Mouse (Mus musculus) kidney, embryonic 14.5 days (tissue): ENCODE results near the gene Chit1. TPM values are rescaled to one million over a fixed set of nuclear protein-coding genes. Genes with fewer than 3 reads are reported as not detected.

Experiments used
- ATAC-seq: fragments of 200-750 bp; cut with Nextera tagmentation; 2 replicates; pipeline ENCODE4 v1.8.0; 2017; ENCODE audit warnings: moderate number of reproducible peaks, mild to moderate bottlenecking, moderate TSS enrichment, moderate library complexity; ENCODE audit not compliant: low FRiP score, low TSS enrichment
- H3K27ac ChIP-seq: fragments of 300-500 bp; sonication (generic); 2 replicates; pipeline ENCODE4 v1.5.1; 2014; ENCODE audit warnings: low read depth, mild to moderate bottlenecking, low read length, moderate library complexity, mixed read lengths
- H3K27me3 ChIP-seq: fragments of 300-500 bp; sonication (generic); 2 replicates; pipeline ENCODE4 v1.6.1; 2014; ENCODE audit warnings: mild to moderate bottlenecking, low read length; ENCODE audit not compliant: control insufficient read depth, insufficient read depth
- H3K36me3 ChIP-seq: fragments of 300-500 bp; sonication (generic); 2 replicates; pipeline ENCODE4 v1.6.1; 2014; ENCODE audit warnings: low read length, mixed read lengths; ENCODE audit not compliant: control insufficient read depth, insufficient read depth
- H3K4me1 ChIP-seq: fragments of 300-500 bp; sonication (generic); 2 replicates; pipeline ENCODE4 v1.6.1; 2014; ENCODE audit warnings: low read length, mixed read lengths; ENCODE audit not compliant: control insufficient read depth, insufficient read depth
- H3K4me2 ChIP-seq: fragments of 300-500 bp; sonication (generic); replicated peaks from 2 replicates; pipeline ENCODE4 v1.6.1; 2014; ENCODE audit warnings: low read depth, mild to moderate bottlenecking, low read length
- H3K4me3 ChIP-seq: fragments of 300-500 bp; sonication (generic); 2 replicates; pipeline ENCODE4 v1.5.1; 2014; ENCODE audit warnings: mild to moderate bottlenecking, low read length
- H3K9ac ChIP-seq: fragments of 300-500 bp; sonication (generic); 2 replicates; pipeline ENCODE4 v1.6.1; 2014; ENCODE audit warnings: low read depth, mild to moderate bottlenecking, low read length, moderate library complexity
- H3K9me3 ChIP-seq: fragments of 300-500 bp; sonication (generic); 2 replicates; pipeline ENCODE4 v1.6.1; 2016; ENCODE audit warnings: low read length; ENCODE audit not compliant: control insufficient read depth
- WGBS: fragments of 180-500 bp; shearing (Covaris S2); extraction: QIAGEN DNeasy Blood & Tissue Kit; methylation state at CpG from one replicate; pipeline ENCODE4 v1.1.7; 2014; 5-methylcytosine and 5-hydroxymethylcytosine counted together
- polyA plus RNA-seq: library from polyadenylated mRNA; unstranded; fragments of >200 nt; fragmentation: Nextera tagmentation; extraction: Ambion mirVana; gene quantifications from 2 replicates; pipeline ENCODE4 v1.2.1, GENCODE M21; 2014

The Chit1 gene
- polyA plus RNA-seq, 1 experiment from 2014 or later: 0.28 TPM

- ATAC-seq: no peak
Measured at GRCm38 (mm10) chr1:134077389-134078060, 33.5 kb upstream of the Chit1 start.

DNA sequence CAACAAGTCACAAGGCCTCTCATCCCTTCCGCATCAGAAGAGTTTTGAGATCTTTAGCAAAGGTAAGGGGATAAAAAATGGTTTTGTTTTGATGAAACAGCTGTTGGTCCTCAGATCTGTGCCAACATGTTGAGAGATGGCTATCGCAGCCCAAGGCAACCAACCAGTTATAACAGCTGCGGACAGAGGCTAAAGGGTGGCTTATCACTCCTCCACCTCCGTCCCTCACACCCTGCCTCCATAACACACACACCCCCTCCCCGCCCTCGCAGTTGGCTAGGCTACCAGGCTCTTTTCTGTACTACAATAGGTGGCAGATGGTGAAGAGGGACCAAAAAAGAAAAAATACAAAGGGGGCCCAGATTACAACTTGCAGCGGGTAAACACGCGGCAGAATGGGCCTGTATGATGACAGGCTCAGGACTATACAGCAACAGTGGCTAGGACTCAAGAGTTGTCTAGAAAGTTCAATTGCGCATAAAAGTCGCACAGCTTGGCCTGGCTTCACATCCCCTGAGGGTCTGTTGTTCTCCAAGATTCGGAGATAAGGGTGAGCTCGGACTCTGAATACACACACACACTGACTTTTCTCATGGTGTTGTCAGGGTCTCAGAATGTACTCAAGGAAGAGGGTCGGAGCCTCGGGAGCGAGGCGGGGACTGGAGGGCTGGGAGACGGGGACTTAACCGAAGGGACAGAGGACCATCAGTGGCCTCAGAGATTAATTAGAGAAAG is 32.8 kb upstream of the Chit1 start:
- WGBS: 8% methylated on average over 19 of the region's 19 CpGs
- Histone ChIP-seq H3K4me2 (peak overlapping the region; percentile 64), H3K9me3 (no peaks in the 10 kb centered on the region), H3K4me3 (peak overlapping the region; percentile 66), H3K4me1 (peaks cover 46% of the 10 kb centered on the region), H3K27me3 (no peaks in the 10 kb centered on the region), H3K36me3 (peaks cover 9% of the 10 kb centered on the region; the same call in 1 of the 2 replicates), H3K9ac (peak overlapping the region; percentile 76), H3K27ac (peak overlapping the region; percentile 27)
- peak; percentile 12; the same call in 1 of the 2 replicates for ATAC-seq

More at GRCm38 (mm10) chr1:134077389-134078060, 33.5 kb upstream of the Chit1 start:
- peak overlapping the region; percentile 76; the same call in 1 of the 2 replicates for H3K9ac ChIP-seq
- H3K27ac ChIP-seq: 0 out of 2 replicates have a peak overlapping the region, but pooled peaks have one; percentile 27
- peaks cover 50% of the 10 kb centered on the region for H3K4me1 ChIP-seq
- H3K27me3 ChIP-seq: no peaks in the 10 kb centered on the region
- H3K36me3 ChIP-seq: peaks cover 9% of the 10 kb centered on the region; the same call in 1 of the 2 replicates
- peak overlapping the region; percentile 64 for H3K4me2 ChIP-seq
- 32% methylated on average over 14 of the region's 14 CpGs for WGBS
- peak overlapping the region; percentile 66 for H3K4me3 ChIP-seq
- no peaks in the 10 kb centered on the region for H3K9me3 ChIP-seq

GRCm38 (mm10) chr1:134078802-134079476 is 32.1 kb upstream of the Chit1 start, which contains the start of gene Btg2:
TSS of gene Btg2 (minus strand) at chr1:134079120.
- Histone ChIP-seq H3K4me1 (peaks cover 40% of the 10 kb centered on the region), H3K4me2 (peak within 1 kb of the TSS; percentile 64), H3K4me3 (peak within 1 kb of the TSS; percentile 66), H3K27me3 (no peaks in the 10 kb centered on the region), H3K9ac (peak within 1 kb of the TSS; percentile 76), H3K9me3 (no peaks in the 10 kb centered on the region), H3K36me3 (peaks cover 9% of the 10 kb centered on the region; the same call in 1 of the 2 replicates), H3K27ac (peak within 1 kb of the TSS; percentile 60)
- 0% methylated on average over 56 of the region's 62 CpGs for WGBS
- ATAC-seq: peak; percentile 95

GRCm38 (mm10) chr1:134079477-134080163 is 31.4 kb upstream of the Chit1 start:
- ATAC-seq: no peak
- no peaks in the 10 kb centered on the region for H3K9me3 ChIP-seq
- no peaks in the 10 kb centered on the region for H3K27me3 ChIP-seq
- H3K27ac ChIP-seq: peak overlapping the region; percentile 60; the same call in 1 of the 2 replicates
- H3K4me3 ChIP-seq: peak overlapping the region; percentile 66
- 7% methylated on average over 9 of the region's 9 CpGs for WGBS
- peak overlapping the region; percentile 76; the same call in 1 of the 2 replicates for H3K9ac ChIP-seq
- H3K4me2 ChIP-seq: peak overlapping the region; percentile 64
- H3K4me1 ChIP-seq: peaks cover 36% of the 10 kb centered on the region
- H3K36me3 ChIP-seq: peaks cover 9% of the 10 kb centered on the region; the same call in 1 of the 2 replicates

GRCm38 (mm10) chr1:134080406-134080805 is 30.6 kb upstream of the Chit1 start:
- Histone ChIP-seq H3K27me3 (no peaks in the 10 kb centered on the region), H3K27ac (peak overlapping the region; percentile 60; the same call in 1 of the 2 replicates), H3K9me3 (no peaks in the 10 kb centered on the region), H3K9ac (no peak overlapping the region), H3K4me2 (no peak overlapping the region), H3K4me3 (no peak overlapping the region), H3K4me1 (peaks cover 33% of the 10 kb centered on the region), H3K36me3 (peaks cover 9% of the 10 kb centered on the region; the same call in 1 of the 2 replicates)
- 76% methylated on average over 4 of the region's 4 CpGs for WGBS
- ATAC-seq: no peak

DNA sequence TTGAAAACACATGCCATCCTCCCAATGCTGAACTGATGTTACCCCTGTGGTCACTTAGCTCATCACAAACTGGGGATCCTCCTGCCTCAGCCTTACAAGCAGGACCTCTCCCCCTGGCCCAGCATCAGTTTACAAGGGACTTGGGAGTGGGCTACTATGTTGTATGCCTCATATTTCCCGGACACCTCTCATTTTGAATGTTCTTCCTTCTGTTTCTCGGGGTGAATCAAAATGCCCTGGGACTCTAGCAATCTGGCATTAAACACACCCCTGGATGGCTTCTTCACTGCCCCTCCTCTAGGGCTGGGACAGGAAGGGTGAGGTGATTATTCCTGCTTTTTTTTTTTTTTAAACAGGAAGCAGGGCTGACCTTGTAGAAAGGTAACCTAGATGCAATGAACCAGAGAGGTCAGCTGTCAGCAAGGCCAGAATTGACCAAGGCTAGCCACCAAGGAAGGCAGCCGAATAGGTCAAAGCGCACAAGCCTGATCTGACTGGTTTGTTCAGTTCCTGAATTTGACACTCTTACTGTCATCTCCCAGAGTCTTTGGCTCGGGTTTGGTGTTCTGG is 30.1 kb upstream of the Chit1 start:
- Histone ChIP-seq H3K4me3 (no peak overlapping the region), H3K9me3 (no peaks in the 10 kb centered on the region), H3K27ac (no peak overlapping the region), H3K4me1 (peaks cover 35% of the 10 kb centered on the region), H3K27me3 (no peaks in the 10 kb centered on the region), H3K4me2 (no peak overlapping the region), H3K36me3 (peaks cover 9% of the 10 kb centered on the region; the same call in 1 of the 2 replicates), H3K9ac (no peak overlapping the region)
- WGBS: 76% methylated on average over 5 of the region's 5 CpGs
- no peak for ATAC-seq

- Histone ChIP-seq H3K27ac (no peak overlapping the region), H3K4me2 (no peak overlapping the region), H3K27me3 (no peaks in the 10 kb centered on the region), H3K9me3 (no peaks in the 10 kb centered on the region), H3K4me3 (no peak overlapping the region), H3K4me1 (peaks cover 30% of the 10 kb centered on the region), H3K9ac (no peak overlapping the region), H3K36me3 (no peaks in the 10 kb centered on the region)
- 52% methylated on average over 11 of the region's 11 CpGs for WGBS
- ATAC-seq: no peak
Measured at GRCm38 (mm10) chr1:134082987-134083516, 28.0 kb upstream of the Chit1 start.

- Histone ChIP-seq H3K4me1 (peaks cover 28% of the 10 kb centered on the region), H3K4me3 (no peak overlapping the region), H3K4me2 (no peak overlapping the region), H3K27ac (no peak overlapping the region), H3K9me3 (no peaks in the 10 kb centered on the region), H3K27me3 (no peaks in the 10 kb centered on the region), H3K36me3 (no peaks in the 10 kb centered on the region), H3K9ac (no peak overlapping the region)
- no peak for ATAC-seq
- 88% methylated on average over 8 of the region's 8 CpGs for WGBS
Measured at GRCm38 (mm10) chr1:134083676-134084075, 27.4 kb upstream of the Chit1 start.
